Mouse (Mus musculus) kidney, adult 8-10 months (tissue): ENCODE data around the gene Plpp2.

Experiments
- DNase-seq, 2 experiments: peaks; one replicate each; pipeline ENCODE4 v3.0.0; 2022

Gene Plpp2

DNA sequence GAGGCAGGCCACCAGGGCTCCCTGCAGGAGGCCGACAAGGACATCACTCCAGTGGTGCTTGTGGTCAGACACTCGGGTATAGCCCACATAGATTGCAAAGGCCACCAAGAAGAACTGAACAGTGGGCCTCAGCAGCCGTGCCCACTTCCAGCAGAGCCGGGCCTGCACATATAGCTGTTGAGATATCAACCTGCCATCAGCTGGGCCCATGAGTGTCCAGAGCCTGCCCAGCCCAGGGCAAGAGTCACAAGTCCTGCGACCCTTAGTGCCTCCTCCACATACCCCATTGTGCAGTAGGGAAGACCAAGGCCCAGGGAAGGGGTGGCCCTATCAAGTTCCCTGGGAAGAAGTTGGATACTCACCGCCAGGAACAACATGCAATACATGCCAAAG, 6.1 kb downstream of the Plpp2 start:
- DNase-seq = no peak

DNA sequence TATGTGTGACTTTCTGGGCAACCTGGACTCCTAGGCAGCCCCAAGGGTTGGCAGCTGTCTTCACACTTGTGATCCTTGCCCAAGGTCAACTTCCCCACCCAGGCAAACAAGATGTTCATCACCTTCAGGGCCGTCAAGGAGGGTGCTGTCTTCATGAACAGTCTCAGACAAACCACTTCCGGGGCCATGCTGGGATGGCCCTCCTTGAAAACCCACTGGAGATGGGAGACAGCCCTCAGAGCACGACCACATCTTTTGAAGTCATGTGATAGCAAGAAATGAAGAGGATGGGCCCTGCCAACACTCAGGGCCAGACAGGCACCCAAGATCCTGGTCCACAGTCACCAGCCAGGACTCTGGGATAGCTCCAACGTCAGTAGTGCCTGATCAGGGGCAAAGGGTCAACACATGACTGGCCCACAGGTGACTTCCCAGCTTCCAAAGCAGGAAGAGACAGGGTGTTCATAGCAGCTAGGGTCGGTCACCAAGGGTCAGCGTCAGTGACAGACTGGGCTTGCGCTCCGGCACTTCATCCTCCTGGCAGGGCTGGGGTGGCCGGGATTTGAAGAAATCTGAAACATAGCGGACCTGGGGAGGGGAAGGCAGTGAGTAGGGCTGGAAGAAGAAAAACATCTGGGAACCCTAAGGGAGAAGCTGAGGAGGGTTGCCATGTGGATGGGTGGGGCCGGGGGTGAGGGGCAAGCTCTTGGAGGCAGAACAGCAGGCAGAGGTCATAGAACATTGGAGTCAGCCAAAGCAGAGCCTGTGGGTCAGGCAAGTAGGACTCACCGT, 6.7 kb downstream of the Plpp2 start:
- DNase-seq = no peak

DNA sequence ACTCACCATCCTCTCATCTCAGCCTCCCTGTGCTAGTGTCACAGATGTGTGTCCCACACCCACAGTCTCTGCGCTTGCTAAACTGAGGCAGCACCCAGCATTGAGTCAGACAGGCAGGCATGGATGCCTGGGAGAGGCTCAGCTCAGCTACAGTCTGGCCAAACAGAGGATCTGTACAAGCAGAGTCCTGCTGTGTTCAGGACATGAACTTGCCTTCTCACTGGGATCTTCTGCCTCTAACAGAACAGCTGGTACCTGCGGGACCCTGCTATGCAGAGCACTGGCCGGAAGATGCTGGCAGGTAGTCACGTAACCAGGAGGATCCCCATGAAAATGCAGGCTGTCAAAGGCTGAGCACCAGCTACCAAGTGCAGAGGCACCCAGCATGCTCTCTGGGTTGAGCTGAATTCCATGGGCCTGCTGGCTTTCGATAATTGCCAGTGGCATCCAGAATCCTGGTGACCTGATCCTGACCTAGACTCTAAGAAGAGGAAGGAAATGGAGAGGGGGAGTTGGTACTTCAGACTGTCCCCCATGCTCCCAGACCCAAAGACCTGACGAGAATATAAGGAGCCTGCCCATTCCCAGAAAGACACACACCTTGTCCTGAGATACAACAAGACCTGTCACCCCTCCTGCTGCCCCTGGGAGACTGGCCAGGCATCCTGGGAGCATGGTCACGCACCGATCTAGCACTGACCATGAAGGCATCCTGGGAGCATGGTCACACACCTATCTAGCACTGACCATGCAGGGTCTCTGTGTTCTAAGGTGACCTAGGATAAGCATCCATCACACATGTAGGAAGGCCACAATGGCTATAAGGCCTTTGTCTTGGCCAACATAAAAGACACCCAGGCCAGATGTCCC, 7.9 kb downstream of the Plpp2 start:
- no peak for DNase-seq

DNA sequence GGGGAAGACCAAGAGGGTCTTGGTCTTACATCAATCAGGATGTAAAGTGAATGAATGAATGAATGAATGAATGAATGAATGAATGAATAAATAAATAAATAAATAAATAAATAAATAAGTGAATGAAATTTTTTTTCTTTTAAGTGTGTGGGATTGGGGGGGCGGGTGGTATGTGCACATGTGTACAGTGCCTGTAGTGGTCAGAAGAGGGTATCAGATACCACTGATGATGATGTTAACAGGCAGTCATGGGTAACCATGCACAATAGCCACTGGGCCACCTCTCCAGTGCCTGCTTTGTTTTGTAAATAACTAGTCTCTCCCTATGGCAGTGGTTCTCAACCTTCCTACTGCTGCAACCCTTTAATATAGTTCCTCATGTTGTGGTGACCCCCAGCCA, 9.2 kb downstream of the Plpp2 start:
- DNase-seq = no peak

DNA sequence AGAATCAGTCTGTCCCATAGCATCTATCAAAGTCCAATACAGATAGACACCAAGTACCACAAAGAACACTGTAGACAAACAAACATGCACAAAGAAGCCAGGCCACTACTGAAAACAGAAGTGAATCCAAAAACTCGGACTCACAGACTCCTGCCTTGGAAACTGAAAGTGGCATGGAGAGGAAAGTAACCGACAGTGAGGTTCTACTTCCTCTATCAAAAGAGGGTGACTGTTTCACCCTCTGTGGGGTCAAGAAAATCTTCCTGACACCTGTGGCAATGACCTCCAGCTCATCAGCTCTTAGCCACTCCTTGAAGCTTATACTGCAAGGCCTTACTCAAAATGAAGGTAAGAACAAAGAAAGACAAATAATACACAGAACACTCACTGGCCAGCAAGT, 26.9 kb downstream of the Plpp2 start:
- DNase-seq = no peak

DNA sequence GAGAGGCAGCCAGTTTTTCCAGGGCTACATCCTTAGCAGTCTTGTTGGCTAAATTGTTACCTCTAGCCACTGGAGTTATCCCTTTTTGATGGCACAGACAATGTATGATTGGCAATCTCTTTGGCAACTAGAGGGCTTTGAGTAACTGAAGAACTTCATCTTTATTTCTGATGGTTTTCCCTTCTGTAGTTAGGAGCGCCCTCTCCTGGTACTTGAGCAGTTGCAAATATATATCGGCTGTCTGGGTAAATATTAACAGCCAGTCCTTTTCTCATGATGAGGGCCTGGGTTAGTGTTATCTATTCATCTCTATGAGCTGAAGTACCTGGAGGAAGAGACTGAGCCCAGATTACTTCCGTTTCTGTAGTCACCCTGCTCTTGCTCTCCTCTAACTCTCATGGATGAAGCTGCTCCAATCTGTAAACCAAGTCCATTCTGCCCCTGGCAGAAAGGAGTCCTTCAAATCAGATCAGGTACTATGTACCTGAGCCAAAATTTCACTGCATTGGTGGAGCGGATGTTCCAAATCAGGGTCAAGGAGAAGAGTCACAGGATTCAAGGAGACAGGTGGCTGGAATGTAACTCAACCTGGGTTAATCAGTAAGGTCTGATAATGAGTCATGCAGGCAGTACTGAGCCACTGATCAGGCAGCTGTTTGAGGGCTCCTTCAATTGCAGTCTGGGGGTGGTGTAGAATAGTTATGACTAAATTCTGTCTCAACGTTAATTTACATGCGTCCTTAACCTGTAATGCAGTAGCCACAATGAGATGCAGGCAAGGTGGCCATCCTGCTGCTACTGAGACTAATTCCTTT, 30.6 kb downstream of the Plpp2 start:
- peak; percentile 10 to 18 for DNase-seq

DNA sequence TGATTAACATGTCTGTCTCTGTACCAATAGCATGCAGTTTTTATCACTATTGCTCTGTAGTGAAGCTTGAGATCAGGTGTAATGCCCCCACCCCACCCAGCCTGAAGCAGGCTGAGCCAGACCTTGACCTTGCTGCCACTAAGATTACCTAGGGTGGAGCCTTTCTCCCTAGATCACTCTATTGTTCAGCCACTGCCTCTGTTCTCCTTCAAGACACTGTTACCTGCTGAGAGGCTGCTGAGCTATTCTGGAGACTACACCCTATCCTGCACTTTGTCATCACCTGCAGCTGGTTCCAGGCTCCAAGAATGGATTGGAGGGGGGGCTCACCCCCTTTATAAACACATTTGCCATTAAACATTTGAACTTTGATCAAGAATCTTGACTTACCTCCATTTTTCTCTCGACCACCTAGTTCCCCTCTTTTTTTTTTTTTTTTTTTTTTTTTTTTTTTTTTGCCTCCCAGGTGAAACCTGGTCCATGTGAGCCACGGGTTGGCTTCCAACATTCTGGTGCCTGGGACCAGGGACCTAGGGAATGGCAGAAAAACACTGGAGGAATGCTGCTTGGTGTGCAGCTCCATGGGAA, 36.8 kb downstream of the Plpp2 start:
- DNase-seq = no peak

DNA sequence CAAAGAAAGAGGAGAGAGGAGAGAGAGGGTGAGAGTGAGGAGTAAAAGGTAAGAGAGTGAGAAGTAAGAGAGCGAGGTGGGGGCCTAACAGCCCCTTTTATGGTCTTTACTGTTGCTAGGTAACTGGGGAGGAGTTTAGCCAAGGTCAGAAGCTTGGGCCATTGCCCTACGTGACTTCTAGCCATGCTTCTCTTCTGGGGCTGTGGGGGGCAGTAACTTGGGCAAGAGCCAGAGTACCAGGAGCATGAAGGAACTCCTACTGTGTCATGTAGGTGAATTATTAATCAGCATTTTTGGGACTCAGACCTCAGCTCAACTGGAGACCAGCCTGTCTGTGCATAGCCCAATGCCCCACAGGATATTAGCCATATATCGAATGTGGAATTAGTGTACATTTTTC, 37.7 kb downstream of the Plpp2 start:
- DNase-seq = peak; percentile 30 to 45
